Mouse (Mus musculus) naive thymus-derived CD4-positive, alpha-beta T cell, adult 2 months (primary cell): ENCODE measurements at regions not wholly inside any gene's neighbourhood (a gene's known extent, or its start where the extent isn't known, plus 50 kb on each side); places are given as distances from the start of the nearest gene placed in this dataset.

Experiments used
- DNase-seq: peaks from one replicate; pipeline ENCODE4 v3.0.0-alpha.2; 2011; ENCODE audit warnings: low read depth

- DNase-seq = no peak
Measured at GRCm38 (mm10) chr3:143053286-143053993, 171.6 kb upstream of the Pkn2 start.

GRCm38 (mm10) chr3:143040666-143041065, 158.9 kb upstream of the Pkn2 start:
- no peak for DNase-seq

GRCm38 (mm10) chr3:143036108-143036507, 154.3 kb upstream of the Pkn2 start:
- DNase-seq = no peak

- no peak for DNase-seq
Measured at GRCm38 (mm10) chr3:143034588-143034987, 152.8 kb upstream of the Pkn2 start.

- DNase-seq = no peak
Measured at GRCm38 (mm10) chr3:143022486-143022885, 140.7 kb upstream of the Pkn2 start.

GRCm38 (mm10) chr3:143021159-143021871, 139.5 kb upstream of the Pkn2 start:
- no peak for DNase-seq

- DNase-seq = no peak
Measured at GRCm38 (mm10) chr3:143017480-143017879, 135.7 kb upstream of the Pkn2 start.

GRCm38 (mm10) chr3:143016758-143017157, 135.0 kb upstream of the Pkn2 start:
- no peak for DNase-seq

GRCm38 (mm10) chr3:143014421-143014820, 132.6 kb upstream of the Pkn2 start:
- no peak for DNase-seq

- DNase-seq = no peak
Measured at GRCm38 (mm10) chr3:143007047-143007446, 125.2 kb upstream of the Pkn2 start.

GRCm38 (mm10) chr3:143001952-143002351, 120.1 kb upstream of the Pkn2 start:
- no peak for DNase-seq

GRCm38 (mm10) chr3:142995981-142996743, 114.4 kb upstream of the Pkn2 start:
- no peak for DNase-seq

- no peak for DNase-seq
Measured at GRCm38 (mm10) chr3:142984547-142984946, 102.7 kb upstream of the Pkn2 start.

GRCm38 (mm10) chr3:142981221-142981620, 99.4 kb upstream of the Pkn2 start:
- no peak for DNase-seq

- DNase-seq = no peak
Measured at GRCm38 (mm10) chr3:142979161-142979560, 97.4 kb upstream of the Pkn2 start.

GRCm38 (mm10) chr3:142976519-142977394, 95.0 kb upstream of the Pkn2 start:
- no peak for DNase-seq

GRCm38 (mm10) chr3:142975606-142976005, 93.8 kb upstream of the Pkn2 start:
- no peak for DNase-seq

- DNase-seq = no peak
Measured at GRCm38 (mm10) chr3:142969501-142969900, 87.7 kb upstream of the Pkn2 start.

- no peak for DNase-seq
Measured at GRCm38 (mm10) chr3:142965604-142966003, 83.8 kb upstream of the Pkn2 start.

- DNase-seq = no peak
Measured at GRCm38 (mm10) chr3:142963818-142964372, 82.1 kb upstream of the Pkn2 start.

GRCm38 (mm10) chr3:142957768-142958167, 76.0 kb upstream of the Pkn2 start:
- no peak for DNase-seq

GRCm38 (mm10) chr3:142948771-142949170, 67.0 kb upstream of the Pkn2 start:
- peak; percentile 64 for DNase-seq
